Mouse (Mus musculus) kidney, adult 10 weeks (tissue): ENCODE measurements around the gene Ormdl3. TPM values are rescaled to one million over a fixed set of nuclear protein-coding genes. Genes with fewer than 3 reads are reported as not detected.

Experiments
- polyA plus RNA-seq: library from polyadenylated mRNA; stranded (reverse); fragments of 350-450 nt; fragmentation: Illumina TruSeq; extraction: RNeasy Lipid Tissue Mini Kit (QIAGEN cat#74804); gene quantifications from one replicate; pipeline ENCODE4 v1.2.3, GENCODE M21; 2014; ENCODE audit warnings: low read depth, low replicate concordance

Gene Ormdl3
- 3.5 TPM for polyA plus RNA-seq

DNA sequence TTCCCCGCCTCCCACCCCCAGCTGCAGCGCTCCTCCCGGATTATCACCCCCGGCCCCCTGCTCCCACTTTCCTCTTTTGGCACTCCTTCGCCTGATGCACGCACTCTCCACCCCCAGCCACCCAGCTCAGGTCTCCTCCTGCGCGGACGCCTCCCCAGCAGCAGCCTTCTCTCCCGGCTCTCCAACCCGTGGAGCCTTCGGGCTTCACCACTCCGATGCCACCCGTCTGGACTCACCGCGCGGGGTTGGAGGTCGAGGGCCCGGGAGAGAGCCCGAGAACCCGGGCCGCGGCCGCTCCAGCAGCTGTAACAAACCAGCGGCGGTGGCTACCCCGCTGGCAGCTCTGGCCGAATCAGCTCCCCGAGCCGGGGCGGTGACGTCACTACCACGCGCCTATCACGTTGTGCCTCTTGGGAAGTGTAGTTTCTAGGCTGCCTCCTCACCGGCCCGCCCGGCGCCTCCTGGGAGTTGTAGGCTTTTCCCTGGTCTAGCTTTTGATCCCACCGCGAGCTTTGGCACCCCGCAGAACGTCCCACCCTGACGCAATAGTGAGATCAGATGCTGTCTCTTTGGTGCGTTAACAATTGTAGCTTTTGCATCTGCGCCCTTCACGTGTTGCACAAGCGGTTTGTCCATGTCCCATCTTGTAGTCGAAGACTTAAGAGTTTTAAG lies at the start of gene Ormdl3:
Gene Ormdl3, minus strand, starts transcription at position 477 of the 672 bp plus-strand sequence.

DNA sequence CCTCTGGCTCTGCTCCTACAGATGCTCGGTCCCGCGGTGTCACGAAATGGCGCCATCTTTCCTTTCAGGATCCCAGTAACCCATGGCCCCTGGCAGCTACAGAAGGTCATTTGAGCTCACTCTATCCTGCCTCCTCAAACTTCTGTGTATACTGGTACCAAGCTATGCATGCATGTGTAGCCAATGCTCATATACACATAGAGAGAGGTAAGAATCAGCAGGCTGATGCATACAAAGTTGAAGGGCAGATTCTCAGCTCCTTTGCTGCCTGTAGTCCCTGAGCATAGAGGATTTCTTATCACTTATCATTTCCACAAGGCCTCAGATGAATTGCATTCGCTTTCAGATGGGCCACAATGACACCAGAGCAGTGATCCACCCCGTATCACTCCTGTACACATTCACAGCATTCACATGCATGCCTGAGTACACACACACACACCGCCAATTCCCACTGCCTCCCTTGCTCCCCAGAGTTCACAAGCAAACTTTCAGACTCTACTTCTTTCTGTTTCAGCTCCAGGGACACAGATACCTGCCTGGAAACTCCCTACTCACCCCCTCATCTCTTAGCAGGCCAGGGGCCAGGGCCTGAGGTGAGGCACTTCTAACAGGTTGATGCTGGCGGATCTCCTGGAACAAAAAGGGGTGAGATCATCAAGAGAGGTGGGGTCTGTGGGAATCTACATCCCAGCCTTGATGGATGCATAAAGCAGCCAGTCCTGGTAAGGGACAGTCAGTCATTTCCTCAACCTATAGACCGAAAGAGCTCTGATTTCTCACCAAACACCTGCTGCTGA lies 38.6 kb upstream of the Ormdl3 start, which contains the start of the genes Gm12355 and Gsdma3:
Gene Gm12355, minus strand, starts transcription at position 51 of the 800 bp plus-strand sequence.
Gene Gsdma3, plus strand, starts transcription at position 750 of the 800 bp plus-strand sequence.

DNA sequence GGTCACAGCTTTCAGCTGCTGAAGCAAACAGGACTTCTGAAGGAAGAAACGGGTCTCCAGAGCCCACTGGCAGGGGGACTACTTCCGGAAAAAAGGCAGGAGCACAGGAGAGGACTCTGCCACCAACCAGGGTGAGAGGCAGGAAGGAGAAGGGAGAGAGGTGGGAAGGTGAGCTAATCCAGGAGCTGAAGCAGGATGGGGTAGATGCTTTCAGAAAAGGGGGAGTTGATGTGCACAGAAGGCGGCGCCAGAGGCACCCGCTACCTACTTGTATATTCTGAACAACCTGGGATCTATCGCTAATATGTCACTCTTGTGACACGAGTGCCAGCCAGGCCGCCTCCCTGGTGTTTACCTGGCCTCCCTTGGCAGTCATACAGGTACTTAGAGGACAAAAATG lies 10.8 kb upstream of the Ormdl3 start, which contains the start of gene Lrrc3c:
Gene Lrrc3c, plus strand, starts transcription at position 301 of the 400 bp plus-strand sequence.

DNA sequence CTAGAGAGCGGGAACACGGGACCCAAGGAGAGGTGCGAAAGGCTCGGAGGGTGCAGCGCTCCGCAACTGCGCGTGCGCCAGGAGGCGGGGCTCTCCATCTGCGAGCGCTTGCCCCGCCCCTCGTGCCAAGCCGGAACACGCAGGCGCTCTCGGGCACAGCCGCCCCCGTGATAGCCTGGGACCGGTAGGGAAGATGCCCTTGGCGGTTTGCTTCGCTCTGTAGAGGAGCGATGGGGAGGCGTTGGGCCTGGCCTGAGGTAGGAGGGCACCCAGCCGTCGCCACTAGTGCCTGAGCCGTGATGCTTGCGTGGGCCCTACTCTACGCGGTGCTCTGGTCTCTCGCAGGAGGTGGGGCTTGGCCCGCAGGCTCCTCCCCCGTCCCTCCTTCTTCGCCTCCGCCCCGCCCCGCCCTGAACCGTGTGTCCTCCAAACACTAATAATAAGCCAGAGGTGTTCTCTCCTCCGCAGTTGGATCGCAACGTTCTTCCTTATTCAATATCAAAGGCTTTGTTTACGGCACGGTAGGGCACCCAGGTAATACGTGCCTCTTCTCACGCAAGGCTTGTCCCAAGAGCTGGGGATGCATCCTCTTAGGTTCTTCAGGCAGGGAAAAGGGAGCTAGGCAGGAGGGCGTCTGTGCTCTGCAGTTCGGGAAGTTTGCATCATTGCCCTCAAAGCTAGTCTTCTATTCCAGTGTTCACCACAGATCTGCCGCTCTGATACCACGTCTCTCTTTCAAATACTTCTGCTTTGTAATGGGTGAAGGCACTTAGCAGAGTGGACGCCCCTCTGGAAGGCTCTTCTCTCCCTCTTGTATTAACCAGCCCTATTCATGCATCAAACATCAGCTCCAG lies 36.0 kb downstream of the Ormdl3 start, which contains the start of gene Zpbp2:
Gene Zpbp2, plus strand, starts transcription at position 123 of the 854 bp plus-strand sequence.

DNA sequence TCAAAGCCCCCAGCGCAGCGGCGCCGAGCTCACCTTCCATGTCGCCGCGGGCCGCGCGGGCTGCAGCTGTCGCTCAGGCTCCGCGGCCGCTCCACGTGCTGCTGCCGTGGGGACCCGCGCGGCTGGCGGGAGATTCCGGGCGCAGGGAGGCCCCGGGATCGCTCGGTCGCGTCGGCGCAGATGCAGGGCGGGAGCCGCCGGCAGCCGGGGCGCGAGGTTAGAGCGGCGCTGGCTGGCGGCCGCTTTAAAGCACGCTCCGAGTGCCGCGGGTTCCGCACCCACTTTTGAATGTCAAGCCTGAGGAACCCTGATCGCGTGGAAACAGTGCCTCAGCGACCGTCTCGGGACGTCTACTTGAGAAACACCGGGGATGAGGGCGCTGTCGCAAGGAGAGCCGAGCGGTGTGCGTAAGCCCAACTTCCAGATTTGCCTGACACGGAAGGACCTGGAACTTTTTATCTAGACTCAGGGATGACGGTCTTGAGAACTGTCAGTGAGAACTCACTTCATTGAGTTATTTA lies 41.4 kb downstream of the Ormdl3 start, which contains the start of gene Ikzf3:
Gene Ikzf3, minus strand, starts transcription at position 321 of the 521 bp plus-strand sequence.

Other genes with a start within 250 kb of the Ormdl3 start
- gene Ppp1r1b, start 239.0 kb downstream of the Ormdl3 start, polyA plus RNA-seq = 6.8 TPM
- gene Stard3, start 229.0 kb downstream of the Ormdl3 start, polyA plus RNA-seq = 1.0 TPM
- gene Tcap, start 203.6 kb downstream of the Ormdl3 start, polyA plus RNA-seq = not detected
- not detected for gene Pnmt, start 200.9 kb downstream of the Ormdl3 start, polyA plus RNA-seq
- gene Pgap3, start 186.9 kb downstream of the Ormdl3 start, polyA plus RNA-seq = 0.28 TPM
- gene Erbb2, start 174.9 kb downstream of the Ormdl3 start, polyA plus RNA-seq = 1.3 TPM
- 101 TPM for gene Mien1, start 148.4 kb downstream of the Ormdl3 start, polyA plus RNA-seq
- gene Grb7, start 141.0 kb downstream of the Ormdl3 start, polyA plus RNA-seq = 5.3 TPM
- gene Ikzf3, start 41.3 kb downstream of the Ormdl3 start, polyA plus RNA-seq = not detected
- gene Zpbp2, start 36.3 kb downstream of the Ormdl3 start, polyA plus RNA-seq = 0.49 TPM
- not detected for gene Lrrc3c, start 10.9 kb upstream of the Ormdl3 start, polyA plus RNA-seq
- gene Gm12355, start 38.3 kb upstream of the Ormdl3 start, polyA plus RNA-seq = not detected
- not detected for gene Gsdma3, start 39.0 kb upstream of the Ormdl3 start, polyA plus RNA-seq
- not detected for gene Gsdma2, start 59.4 kb upstream of the Ormdl3 start, polyA plus RNA-seq
- not detected for gene Gsdma, start 77.0 kb upstream of the Ormdl3 start, polyA plus RNA-seq
- 16.5 TPM for gene Psmd3, start 95.2 kb upstream of the Ormdl3 start, polyA plus RNA-seq
- not detected for gene Csf3, start 113.9 kb upstream of the Ormdl3 start, polyA plus RNA-seq
- 3.1 TPM for gene Med24, start 142.1 kb upstream of the Ormdl3 start, polyA plus RNA-seq
- gene Thra, start 153.3 kb upstream of the Ormdl3 start, polyA plus RNA-seq = 6.5 TPM
- 0.93 TPM for gene Nr1d1, start 188.0 kb upstream of the Ormdl3 start, polyA plus RNA-seq
- 52.8 TPM for gene Msl1, start 208.1 kb upstream of the Ormdl3 start, polyA plus RNA-seq
- 12.8 TPM for gene Casc3, start 217.5 kb upstream of the Ormdl3 start, polyA plus RNA-seq
- 1.0 TPM for gene Rapgefl1, start 249.4 kb upstream of the Ormdl3 start, polyA plus RNA-seq